Mouse (Mus musculus) heart, embryonic 13.5 days (tissue): ENCODE data around the gene Zfp74. TPM values are rescaled to one million over a fixed set of nuclear protein-coding genes. Genes with fewer than 3 reads are reported as not detected.

Experiments used
- microRNA-seq: library from miRNA; unstranded; fragments of <30 nt; microRNA quantifications from one replicate; pipeline ENCODE4, GENCODE M21; 2016
- polyA plus RNA-seq: library from polyadenylated mRNA; unstranded; fragments of >200 nt; fragmentation: Nextera tagmentation; extraction: Ambion mirVana; gene quantifications from 2 replicates; pipeline ENCODE4 v1.2.1, GENCODE M21; 2015

The Zfp74 gene
- polyA plus RNA-seq, 1 experiment from 2014 or later, result 7.2 TPM

Small RNA genes lying within 50 kb of the gene (microRNA-seq; reads per million reads assigned to microRNA genes)
- gene Mir7668, result 0.61 reads per million

Other genes with a start within 250 kb of the Zfp74 start
- gene Catsperg2, start 227.1 kb downstream of the Zfp74 start, polyA plus RNA-seq, result not detected in 2 replicates
- 7.2 and 7.3 TPM in 2 replicates for gene Zfp84, start 185.5 kb downstream of the Zfp74 start, polyA plus RNA-seq
- gene Zfp30, start 170.1 kb downstream of the Zfp74 start, polyA plus RNA-seq, result 4.6 and 6.0 TPM in 2 replicates
- gene Zfp790, start 138.0 kb downstream of the Zfp74 start, polyA plus RNA-seq, result 9.1 and 9.3 TPM in 2 replicates
- gene Zfp940, start 100.4 kb downstream of the Zfp74 start, polyA plus RNA-seq, result 1.7 and 1.9 TPM in 2 replicates
- gene Zfp420, start 94.1 kb downstream of the Zfp74 start, polyA plus RNA-seq, result 3.0 and 3.2 TPM in 2 replicates
- 5.8 and 6.1 TPM in 2 replicates for gene Zfp27, start 47.5 kb downstream of the Zfp74 start, polyA plus RNA-seq
- gene Zfp383, start 45.9 kb downstream of the Zfp74 start, polyA plus RNA-seq, result 3.2 and 3.3 TPM in 2 replicates
- 17.2 and 20.2 TPM in 2 replicates for gene Zfp568, start 29.9 kb upstream of the Zfp74 start, polyA plus RNA-seq
- gene Zfp14, start 97.3 kb upstream of the Zfp74 start, polyA plus RNA-seq, result 2.5 and 4.0 TPM in 2 replicates
- gene Zfp82, start 118.8 kb upstream of the Zfp74 start, polyA plus RNA-seq, result 4.2 and 4.6 TPM in 2 replicates
- 0.29 TPM in 1 of 2 replicates, not detected in the other for gene Gm26920, start 136.3 kb upstream of the Zfp74 start, polyA plus RNA-seq
- 4.7 and 6.0 TPM in 2 replicates for gene Zfp566, start 136.4 kb upstream of the Zfp74 start, polyA plus RNA-seq
- 70.2 and 76.4 TPM in 2 replicates for gene Zfp260, start 140.7 kb upstream of the Zfp74 start, polyA plus RNA-seq
- gene Zfp382, start 167.9 kb upstream of the Zfp74 start, polyA plus RNA-seq, result 9.6 and 10.0 TPM in 2 replicates
- gene Zfp146, start 215.7 kb upstream of the Zfp74 start, polyA plus RNA-seq, result 8.6 and 9.5 TPM in 2 replicates
- gene Cox7a1, start 230.1 kb upstream of the Zfp74 start, polyA plus RNA-seq, result 330 and 354 TPM in 2 replicates
- gene Capns1, start 244.7 kb upstream of the Zfp74 start, polyA plus RNA-seq, result 76.8 and 81.8 TPM in 2 replicates